Mouse (Mus musculus): ENCODE measurements around the gene Fam78a. TPM values are rescaled to one million over a fixed set of nuclear protein-coding genes. Genes with fewer than 3 reads are reported as not detected.
A peak's percentile ranks its signal among the peaks of the same experiment; 100 is the strongest.

The Fam78a gene
- total and polyA plus RNA-seq, 2 experiments from 2014 or later: 18.0 to 28.7 TPM

DNA sequence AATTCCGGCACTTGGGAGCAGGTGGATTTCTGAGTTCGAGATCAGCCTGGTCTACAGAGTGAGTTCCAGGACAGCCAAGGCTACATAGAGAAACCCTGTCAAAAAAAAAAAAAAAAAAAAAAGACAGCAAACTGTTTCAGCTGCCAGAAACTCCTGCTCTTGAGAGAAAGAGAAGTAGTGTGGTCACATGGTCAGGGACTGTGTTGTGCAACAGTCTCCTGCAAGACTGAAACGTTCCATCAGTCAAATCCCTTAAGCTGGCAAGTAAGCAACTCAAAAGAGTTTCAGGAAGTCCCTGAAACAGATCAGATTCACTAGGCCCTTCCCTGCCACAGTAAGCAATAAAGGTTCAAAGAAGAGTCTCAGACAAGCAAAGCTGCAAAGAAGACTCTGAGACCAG lies 4.9 kb upstream of the Fam78a start:
- H3K4me1 ChIP-seq (ENCODE audit: control insufficient read depth, insufficient read depth): peaks cover 12% of the 10 kb centered on the region
- H3K27ac ChIP-seq (ENCODE audit: low read depth): peak overlapping the region; percentile 71
- TF ChIP-seq CTCF (IDR thresholded peaks at IDR 0.05; ENCODE audit: low read depth) (no peak), EP300 (IDR thresholded peaks at IDR 0.05; ENCODE audit: low read depth) (no peak)
- no peak overlapping the region for H3K4me3 ChIP-seq (ENCODE audit: low read depth, low read length)
- H3K9ac ChIP-seq (replicated peaks; ENCODE audit: low read depth, low read length): no peak overlapping the region
- H3K36me3 ChIP-seq (replicated peaks; ENCODE audit: control insufficient read depth, insufficient read depth, low read length): no peaks in the 10 kb centered on the region
- 58% methylated on average over 3 of the region's 3 CpGs for WGBS
- DNase-seq (ENCODE audit: low spot score): no peak
- H3K27me3 ChIP-seq (ENCODE audit: control insufficient read depth, insufficient read depth, low read length): no peaks in the 10 kb centered on the region
- H3K9me3 ChIP-seq (replicated peaks; ENCODE audit: control insufficient read depth, low read length): no peaks in the 10 kb centered on the region
- H3K4me2 ChIP-seq (ENCODE audit: low read depth, low read length): no peak overlapping the region
- ATAC-seq (ENCODE audit: insufficient read depth, low read depth): no peak

DNA sequence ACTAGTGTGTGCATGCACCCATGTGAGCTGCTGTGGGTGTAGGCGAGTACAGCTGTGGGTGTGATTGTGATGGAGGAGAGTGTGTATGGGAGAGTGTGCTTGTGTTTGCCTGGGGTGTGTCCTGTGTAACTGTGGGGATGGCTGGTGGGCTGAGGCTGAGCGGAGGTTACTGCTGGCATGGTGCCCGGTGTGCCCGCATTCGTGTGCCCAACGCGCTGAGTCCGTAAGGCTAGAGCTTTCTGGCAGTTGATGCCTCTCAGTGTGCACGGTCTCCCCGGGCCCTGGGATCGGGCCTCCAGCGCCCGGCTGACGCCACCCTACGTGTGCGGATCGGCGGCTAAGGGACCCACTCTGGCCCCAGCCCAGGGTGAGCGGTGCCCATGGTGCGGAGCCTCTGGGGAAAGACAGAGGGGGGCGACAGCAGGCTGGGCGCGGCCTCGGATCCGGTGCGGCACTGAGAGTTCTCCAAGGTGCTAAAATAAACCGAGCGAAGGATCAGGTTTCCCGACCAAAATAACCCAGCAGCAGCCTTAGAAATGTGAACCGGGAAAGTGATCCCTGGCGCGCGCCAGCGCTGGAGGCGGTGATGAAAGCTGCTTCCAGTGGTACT lies 3.8 kb upstream of the Fam78a start:
- Histone ChIP-seq H3K9me3 (replicated peaks; ENCODE audit: control insufficient read depth, low read length) (no peaks in the 10 kb centered on the region), H3K4me2 (ENCODE audit: low read depth, low read length) (peak overlapping the region; percentile 61), H3K27ac (ENCODE audit: low read depth) (peak overlapping the region; percentile 71), H3K4me1 (ENCODE audit: control insufficient read depth, insufficient read depth) (peaks cover 12% of the 10 kb centered on the region), H3K36me3 (replicated peaks; ENCODE audit: control insufficient read depth, insufficient read depth, low read length) (no peaks in the 10 kb centered on the region), H3K4me3 (ENCODE audit: low read depth, low read length) (peak overlapping the region; percentile 32), H3K27me3 (ENCODE audit: control insufficient read depth, insufficient read depth, low read length) (no peaks in the 10 kb centered on the region), H3K9ac (replicated peaks; ENCODE audit: low read depth, low read length) (0 out of 2 replicates have a peak overlapping the region, but pooled peaks have one; percentile 5)
- TF ChIP-seq CTCF (IDR thresholded peaks at IDR 0.05; ENCODE audit: low read depth): 0 out of 2 replicates have a peak, but pooled peaks have one; percentile 7
- no peak for TF ChIP-seq EP300 (IDR thresholded peaks at IDR 0.05; ENCODE audit: low read depth)
- DNase-seq (ENCODE audit: low spot score): peak; percentile 84
- peak; percentile 35 for ATAC-seq (ENCODE audit: insufficient read depth, low read depth)
- WGBS: 5% methylated on average over 35 of the region's 35 CpGs

GRCm38 (mm10) chr2:32087606-32088005 lies 2.9 kb upstream of the Fam78a start:
- Histone ChIP-seq H3K27me3 (ENCODE audit: control insufficient read depth, insufficient read depth, low read length) (no peaks in the 10 kb centered on the region), H3K4me3 (ENCODE audit: low read depth, low read length) (no peak overlapping the region), H3K27ac (ENCODE audit: low read depth) (no peak overlapping the region; the same call in 1 of the 2 replicates), H3K36me3 (replicated peaks; ENCODE audit: control insufficient read depth, insufficient read depth, low read length) (no peaks in the 10 kb centered on the region), H3K4me2 (ENCODE audit: low read depth, low read length) (no peak overlapping the region), H3K9ac (replicated peaks; ENCODE audit: low read depth, low read length) (no peak overlapping the region), H3K4me1 (ENCODE audit: control insufficient read depth, insufficient read depth) (peaks cover 12% of the 10 kb centered on the region), H3K9me3 (replicated peaks; ENCODE audit: control insufficient read depth, low read length) (no peaks in the 10 kb centered on the region)
- no peak for DNase-seq (ENCODE audit: low spot score)
- WGBS: 62% methylated on average over 4 of the region's 4 CpGs
- TF ChIP-seq EP300 (IDR thresholded peaks at IDR 0.05; ENCODE audit: low read depth) (no peak), CTCF (IDR thresholded peaks at IDR 0.05; ENCODE audit: low read depth) (no peak)
- ATAC-seq (ENCODE audit: insufficient read depth, low read depth): no peak

GRCm38 (mm10) chr2:32085231-32085630 lies 574 bp upstream of the Fam78a start:
- Histone ChIP-seq H3K4me3 (ENCODE audit: low read depth, low read length) (no peak overlapping the region), H3K9ac (replicated peaks; ENCODE audit: low read depth, low read length) (no peak overlapping the region), H3K27me3 (ENCODE audit: control insufficient read depth, insufficient read depth, low read length) (no peaks in the 10 kb centered on the region), H3K9me3 (replicated peaks; ENCODE audit: control insufficient read depth, low read length) (no peaks in the 10 kb centered on the region), H3K36me3 (replicated peaks; ENCODE audit: control insufficient read depth, insufficient read depth, low read length) (no peaks in the 10 kb centered on the region), H3K27ac (ENCODE audit: low read depth) (no peak overlapping the region), H3K4me2 (ENCODE audit: low read depth, low read length) (no peak overlapping the region), H3K4me1 (ENCODE audit: control insufficient read depth, insufficient read depth) (peaks cover 20% of the 10 kb centered on the region)
- DNase-seq (ENCODE audit: low spot score) (no peak), ATAC-seq (ENCODE audit: insufficient read depth, low read depth) (no peak)
- TF ChIP-seq EP300 (IDR thresholded peaks at IDR 0.05; ENCODE audit: low read depth) (no peak), CTCF (IDR thresholded peaks at IDR 0.05; ENCODE audit: low read depth) (no peak)
- 71% methylated on average over 2 of the region's 2 CpGs for WGBS

DNA sequence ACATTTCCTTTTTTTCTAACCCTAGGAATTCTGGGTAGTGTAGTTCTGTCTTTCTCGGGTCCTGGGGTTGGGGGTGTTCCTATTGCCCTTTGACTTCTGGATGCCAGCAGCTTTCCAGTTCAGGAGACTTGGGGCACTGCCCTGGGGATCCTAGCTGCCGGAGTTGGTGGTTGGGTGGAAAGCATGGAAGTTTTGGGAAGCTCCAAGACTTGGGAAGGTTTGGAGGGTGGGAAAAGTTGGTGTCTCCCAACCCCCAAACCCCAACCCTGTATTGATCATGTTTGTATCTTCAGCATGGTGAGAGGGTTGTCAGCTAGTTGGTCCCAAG lies 179 bp upstream of the Fam78a start:
- ATAC-seq (ENCODE audit: insufficient read depth, low read depth) (no peak), DNase-seq (ENCODE audit: low spot score) (no peak)
- Histone ChIP-seq H3K4me3 (ENCODE audit: low read depth, low read length) (peak overlapping the region; percentile 67), H3K4me1 (ENCODE audit: control insufficient read depth, insufficient read depth) (peaks cover 24% of the 10 kb centered on the region), H3K9me3 (replicated peaks; ENCODE audit: control insufficient read depth, low read length) (no peaks in the 10 kb centered on the region), H3K36me3 (replicated peaks; ENCODE audit: control insufficient read depth, insufficient read depth, low read length) (no peaks in the 10 kb centered on the region), H3K9ac (replicated peaks; ENCODE audit: low read depth, low read length) (peak overlapping the region; percentile 73; the same call in 1 of the 2 replicates), H3K27ac (ENCODE audit: low read depth) (no peak overlapping the region), H3K27me3 (ENCODE audit: control insufficient read depth, insufficient read depth, low read length) (no peaks in the 10 kb centered on the region), H3K4me2 (ENCODE audit: low read depth, low read length) (peak overlapping the region; percentile 97)
- WGBS: 26% methylated on average over 2 of the region's 2 CpGs
- TF ChIP-seq EP300 (IDR thresholded peaks at IDR 0.05; ENCODE audit: low read depth) (no peak), CTCF (IDR thresholded peaks at IDR 0.05; ENCODE audit: low read depth) (no peak)

Measured in heart, postnatal 0 days (tissue).